Mouse (Mus musculus): ENCODE results near the gene Btnl6. TPM values are rescaled to one million over a fixed set of nuclear protein-coding genes. Genes with fewer than 3 reads are reported as not detected.

The Btnl6 gene
- not detected in 2 replicates for polyA plus RNA-seq (2012; rRNA removed)

GRCm38 (mm10) chr17:34517252-34517651, at the start of gene Btnl6:
Gene Btnl6 (minus strand): TSS chr17:34517352.
- no peak within 1 kb of the TSS for H3K27ac ChIP-seq (ENCODE audit: insufficient read depth, low read length)
- TF ChIP-seq POLR2A (IDR thresholded peaks at IDR 0.05; ENCODE audit: extremely low read depth, insufficient read depth, low read length) (no peak), CTCF (IDR thresholded peaks at IDR 0.05; ENCODE audit: extremely low read depth, insufficient read depth, low read length) (no peak)
- H3K4me3 ChIP-seq (ENCODE audit: insufficient read depth, low read length): no peak within 1 kb of the TSS
- H3K4me1 ChIP-seq (ENCODE audit: control insufficient read depth, insufficient read depth, low read length): no peaks in the 10 kb centered on the region

GRCm38 (mm10) chr17:34564796-34565195, 47.6 kb upstream of the Btnl6 start:
- Histone ChIP-seq H3K27ac (ENCODE audit: insufficient read depth, low read length) (peak overlapping the region; percentile 81), H3K4me3 (ENCODE audit: insufficient read depth, low read length) (peak overlapping the region; percentile 17; the same call in 1 of the 2 replicates), H3K4me1 (ENCODE audit: control insufficient read depth, insufficient read depth, low read length) (no peaks in the 10 kb centered on the region)
- no peak for TF ChIP-seq CTCF (IDR thresholded peaks at IDR 0.05; ENCODE audit: extremely low read depth, insufficient read depth, low read length)
- 0 out of 2 replicates have a peak, but pooled peaks have one; percentile 24 for TF ChIP-seq POLR2A (IDR thresholded peaks at IDR 0.05; ENCODE audit: extremely low read depth, insufficient read depth, low read length)

GRCm38 (mm10) chr17:34564003-34564421, 46.9 kb upstream of the Btnl6 start, which contains the start of gene Notch4:
Gene Notch4 (plus strand): TSS chr17:34564268.
- H3K27ac ChIP-seq (ENCODE audit: insufficient read depth, low read length): peak within 1 kb of the TSS; percentile 81
- TF ChIP-seq POLR2A (IDR thresholded peaks at IDR 0.05; ENCODE audit: extremely low read depth, insufficient read depth, low read length) (no peak), CTCF (IDR thresholded peaks at IDR 0.05; ENCODE audit: extremely low read depth, insufficient read depth, low read length) (no peak)
- no peaks in the 10 kb centered on the region for H3K4me1 ChIP-seq (ENCODE audit: control insufficient read depth, insufficient read depth, low read length)
- peak within 1 kb of the TSS; percentile 17; the same call in 1 of the 2 replicates for H3K4me3 ChIP-seq (ENCODE audit: insufficient read depth, low read length)

GRCm38 (mm10) chr17:34563354-34563753, 46.2 kb upstream of the Btnl6 start:
- Histone ChIP-seq H3K27ac (ENCODE audit: insufficient read depth, low read length) (no peak overlapping the region), H3K4me1 (ENCODE audit: control insufficient read depth, insufficient read depth, low read length) (no peaks in the 10 kb centered on the region), H3K4me3 (ENCODE audit: insufficient read depth, low read length) (no peak overlapping the region)
- TF ChIP-seq POLR2A (IDR thresholded peaks at IDR 0.05; ENCODE audit: extremely low read depth, insufficient read depth, low read length) (no peak), CTCF (IDR thresholded peaks at IDR 0.05; ENCODE audit: extremely low read depth, insufficient read depth, low read length) (no peak)

GRCm38 (mm10) chr17:34562595-34562994, 45.4 kb upstream of the Btnl6 start:
- no peaks in the 10 kb centered on the region for H3K4me1 ChIP-seq (ENCODE audit: control insufficient read depth, insufficient read depth, low read length)
- no peak overlapping the region for H3K4me3 ChIP-seq (ENCODE audit: insufficient read depth, low read length)
- no peak for TF ChIP-seq CTCF (IDR thresholded peaks at IDR 0.05; ENCODE audit: extremely low read depth, insufficient read depth, low read length)
- no peak overlapping the region for H3K27ac ChIP-seq (ENCODE audit: insufficient read depth, low read length)

GRCm38 (mm10) chr17:34561200-34561599, 44.0 kb upstream of the Btnl6 start:
- H3K4me1 ChIP-seq (ENCODE audit: control insufficient read depth, insufficient read depth, low read length): no peaks in the 10 kb centered on the region
- no peak overlapping the region for H3K4me3 ChIP-seq (ENCODE audit: insufficient read depth, low read length)
- TF ChIP-seq POLR2A (IDR thresholded peaks at IDR 0.05; ENCODE audit: extremely low read depth, insufficient read depth, low read length): no peak
- TF ChIP-seq CTCF (IDR thresholded peaks at IDR 0.05; ENCODE audit: extremely low read depth, insufficient read depth, low read length): no peak
- H3K27ac ChIP-seq (ENCODE audit: insufficient read depth, low read length): no peak overlapping the region

GRCm38 (mm10) chr17:34560438-34560837, 43.3 kb upstream of the Btnl6 start:
- TF ChIP-seq POLR2A (IDR thresholded peaks at IDR 0.05; ENCODE audit: extremely low read depth, insufficient read depth, low read length): no peak
- TF ChIP-seq CTCF (IDR thresholded peaks at IDR 0.05; ENCODE audit: extremely low read depth, insufficient read depth, low read length): no peak
- Histone ChIP-seq H3K4me1 (ENCODE audit: control insufficient read depth, insufficient read depth, low read length) (no peaks in the 10 kb centered on the region), H3K4me3 (ENCODE audit: insufficient read depth, low read length) (no peak overlapping the region), H3K27ac (ENCODE audit: insufficient read depth, low read length) (no peak overlapping the region)

GRCm38 (mm10) chr17:34559895-34560294, 42.7 kb upstream of the Btnl6 start:
- Histone ChIP-seq H3K27ac (ENCODE audit: insufficient read depth, low read length) (no peak overlapping the region), H3K4me3 (ENCODE audit: insufficient read depth, low read length) (no peak overlapping the region), H3K4me1 (ENCODE audit: control insufficient read depth, insufficient read depth, low read length) (no peaks in the 10 kb centered on the region)
- TF ChIP-seq POLR2A (IDR thresholded peaks at IDR 0.05; ENCODE audit: extremely low read depth, insufficient read depth, low read length) (no peak), CTCF (IDR thresholded peaks at IDR 0.05; ENCODE audit: extremely low read depth, insufficient read depth, low read length) (no peak)

GRCm38 (mm10) chr17:34559116-34559515, 42.0 kb upstream of the Btnl6 start:
- Histone ChIP-seq H3K27ac (ENCODE audit: insufficient read depth, low read length) (no peak overlapping the region), H3K4me1 (ENCODE audit: control insufficient read depth, insufficient read depth, low read length) (no peaks in the 10 kb centered on the region), H3K4me3 (ENCODE audit: insufficient read depth, low read length) (no peak overlapping the region)
- TF ChIP-seq POLR2A (IDR thresholded peaks at IDR 0.05; ENCODE audit: extremely low read depth, insufficient read depth, low read length) (no peak), CTCF (IDR thresholded peaks at IDR 0.05; ENCODE audit: extremely low read depth, insufficient read depth, low read length) (no peak)

GRCm38 (mm10) chr17:34557411-34557810, 40.3 kb upstream of the Btnl6 start:
- no peaks in the 10 kb centered on the region for H3K4me1 ChIP-seq (ENCODE audit: control insufficient read depth, insufficient read depth, low read length)
- H3K4me3 ChIP-seq (ENCODE audit: insufficient read depth, low read length): no peak overlapping the region
- no peak for TF ChIP-seq POLR2A (IDR thresholded peaks at IDR 0.05; ENCODE audit: extremely low read depth, insufficient read depth, low read length)
- TF ChIP-seq CTCF (IDR thresholded peaks at IDR 0.05; ENCODE audit: extremely low read depth, insufficient read depth, low read length): no peak
- H3K27ac ChIP-seq (ENCODE audit: insufficient read depth, low read length): no peak overlapping the region

Measured in cortical plate, adult 2 months (tissue).